Mouse (Mus musculus): ENCODE measurements around the gene Cd200.
A peak's percentile ranks its signal among the peaks of the same experiment; 100 is the strongest.
"Not testable (repeated sequence)": the region's sequence is repeated elsewhere in the genome, so short reads cannot be mapped to it uniquely, and the experiment has no call there.

Cd200 gene

DNA sequence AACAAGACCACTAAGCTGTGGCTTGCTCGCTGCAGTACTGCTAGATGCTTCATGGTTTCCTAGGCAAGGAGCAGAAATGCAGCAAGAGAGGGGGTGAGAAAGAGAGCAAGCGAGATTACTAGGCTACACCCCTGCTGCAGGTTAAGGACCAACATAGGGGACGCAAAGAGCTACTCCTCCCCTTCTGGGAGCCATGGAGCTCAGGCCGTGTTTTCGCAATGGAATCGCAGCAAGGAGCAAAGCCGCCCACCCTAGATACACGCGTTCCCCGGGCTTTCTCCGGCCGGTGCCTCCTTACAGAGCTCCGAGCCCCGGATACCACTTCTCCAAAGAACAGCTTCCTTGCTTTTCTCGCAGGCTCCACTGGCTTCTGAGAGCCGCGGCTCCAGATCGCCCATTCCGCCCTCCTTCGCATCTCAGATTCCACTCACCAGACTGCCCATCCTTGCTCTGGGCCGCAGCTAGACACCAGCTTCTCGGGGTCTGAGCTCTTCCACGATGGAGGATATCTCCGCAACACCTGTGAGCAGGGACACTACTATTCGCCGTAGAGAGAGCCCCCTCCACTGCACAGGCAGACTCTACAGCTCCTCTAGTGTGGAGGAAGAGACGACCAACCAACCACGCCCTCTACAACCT lies at the start of gene Cd200:
Gene Cd200, minus strand, starts transcription at position 629 of the 639 bp plus-strand sequence.
- DNase-seq, result peak; percentile 55

DNA sequence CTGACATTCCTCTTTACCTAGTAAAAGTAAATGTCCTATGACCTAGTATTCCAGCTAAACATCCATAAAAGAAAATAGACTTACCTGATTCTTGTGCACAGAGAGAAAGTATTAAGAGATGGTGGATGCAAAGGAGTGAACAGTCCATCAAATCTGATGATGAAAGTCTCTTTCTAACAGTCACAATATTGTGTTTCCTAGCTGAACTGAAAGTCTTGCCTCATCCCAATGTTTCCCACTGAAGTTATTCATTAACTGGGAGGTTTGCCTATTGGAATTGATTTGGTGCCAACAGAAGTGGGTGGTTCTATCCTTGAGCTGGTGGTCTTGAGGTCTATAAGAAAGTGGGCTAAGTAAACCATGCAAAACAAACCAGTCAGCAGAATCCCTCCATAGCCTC lies 45.9 kb upstream of the Cd200 start:
- no peak for DNase-seq

DNA sequence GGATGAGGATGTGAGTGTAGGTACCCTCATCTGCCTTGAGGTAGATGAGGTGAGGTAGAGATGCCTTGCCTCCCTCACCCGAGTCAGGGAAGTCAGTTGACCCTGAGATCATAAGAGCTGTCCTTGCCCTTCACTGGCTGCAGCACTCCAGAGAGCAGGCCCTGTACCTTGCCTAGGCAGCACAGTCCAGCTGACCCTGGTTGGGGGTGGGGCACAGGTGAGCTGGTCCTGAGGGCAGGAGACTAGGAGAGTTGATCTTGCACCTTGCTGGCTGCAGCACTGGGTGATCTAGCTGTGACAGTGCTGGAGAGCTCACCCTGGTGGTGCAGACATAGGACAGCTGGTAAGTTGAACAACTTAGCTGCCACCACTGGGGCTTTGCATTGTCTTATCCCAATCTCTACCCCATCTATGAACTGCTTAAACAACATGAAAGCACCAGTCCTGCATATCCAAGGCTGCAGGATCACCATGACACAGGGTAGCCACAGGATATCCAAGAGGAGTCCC lies 28.4 kb upstream of the Cd200 start:
- DNase-seq, result no peak

DNA sequence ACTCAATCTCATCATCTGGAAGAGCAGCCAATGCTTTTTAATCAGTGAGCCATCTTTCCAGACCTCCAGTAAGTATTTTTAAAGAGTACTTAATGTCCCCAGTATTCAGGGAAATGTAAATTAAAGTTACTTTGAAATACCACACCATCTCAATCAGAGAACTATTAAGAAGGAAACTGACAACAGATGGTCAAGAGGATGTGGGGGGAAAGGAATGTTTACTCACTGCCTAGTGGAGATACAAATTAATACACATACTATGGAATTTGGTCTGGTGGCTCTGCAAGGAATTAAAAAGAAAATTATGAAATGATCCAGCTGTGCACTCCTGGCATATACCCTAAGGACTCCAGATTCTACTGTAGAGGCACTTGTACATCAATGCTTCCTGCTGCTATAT lies 26.7 kb upstream of the Cd200 start:
- DNase-seq, result no peak

DNA sequence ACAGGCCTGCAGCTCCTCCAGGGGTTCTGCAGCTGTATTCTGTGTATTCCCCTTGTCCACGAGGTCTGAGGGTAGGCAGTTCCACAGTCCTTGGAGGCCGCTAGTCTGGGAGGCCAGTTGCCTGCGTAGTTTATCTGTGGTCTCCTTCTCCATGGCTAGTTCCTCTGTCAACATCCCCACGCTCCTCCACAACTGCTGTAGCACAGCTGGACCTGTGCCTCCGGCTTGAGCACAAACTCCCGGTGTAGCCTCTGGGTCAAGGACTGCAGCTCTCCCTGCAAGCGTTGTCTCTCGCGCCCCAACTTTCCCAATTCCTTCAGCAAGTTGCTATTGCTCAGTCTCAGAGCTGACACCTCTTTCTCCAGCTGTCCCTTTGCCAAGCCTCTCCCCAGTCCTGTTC lies 18.8 kb upstream of the Cd200 start:
- DNase-seq, result no peak

DNA sequence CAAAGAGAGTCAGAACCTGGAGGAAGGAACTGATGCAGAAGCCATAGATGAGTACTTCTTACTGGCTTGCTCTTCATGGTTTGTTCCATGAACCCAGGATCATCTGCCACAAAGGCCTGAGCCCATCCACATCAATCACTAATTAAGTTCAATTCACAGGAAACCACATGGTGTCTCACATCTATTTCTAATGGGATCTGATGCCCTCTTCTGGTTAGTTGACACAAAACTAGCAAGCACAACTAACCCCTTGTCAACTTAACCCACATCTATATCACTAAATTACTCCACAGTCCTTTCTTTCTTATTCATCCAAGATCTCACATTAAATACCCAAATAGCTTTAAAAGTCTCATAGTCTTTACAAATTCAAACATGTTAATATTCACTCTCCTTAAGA lies 4.6 kb upstream of the Cd200 start:
- DNase-seq, result no peak

DNA sequence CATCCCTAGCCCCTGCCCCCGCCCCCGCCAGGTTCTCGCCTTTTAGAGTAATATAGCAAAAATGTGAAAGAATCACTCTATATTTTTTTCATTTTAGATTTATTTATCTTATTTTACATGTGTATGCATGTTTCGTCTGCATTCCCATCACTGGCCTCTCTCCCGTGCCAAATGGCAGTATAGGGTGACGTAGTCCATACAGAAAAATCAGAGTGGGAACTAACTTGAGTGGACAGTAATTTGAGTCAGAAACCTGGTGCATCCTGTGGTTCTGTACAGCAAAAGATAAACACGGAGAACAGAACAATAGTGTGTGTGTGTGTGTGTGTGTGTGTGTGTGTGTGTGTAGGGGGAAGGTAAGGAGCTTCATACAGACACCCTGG lies 202 bp upstream of the Cd200 start:
- DNase-seq, result not testable (repeated sequence)

DNA sequence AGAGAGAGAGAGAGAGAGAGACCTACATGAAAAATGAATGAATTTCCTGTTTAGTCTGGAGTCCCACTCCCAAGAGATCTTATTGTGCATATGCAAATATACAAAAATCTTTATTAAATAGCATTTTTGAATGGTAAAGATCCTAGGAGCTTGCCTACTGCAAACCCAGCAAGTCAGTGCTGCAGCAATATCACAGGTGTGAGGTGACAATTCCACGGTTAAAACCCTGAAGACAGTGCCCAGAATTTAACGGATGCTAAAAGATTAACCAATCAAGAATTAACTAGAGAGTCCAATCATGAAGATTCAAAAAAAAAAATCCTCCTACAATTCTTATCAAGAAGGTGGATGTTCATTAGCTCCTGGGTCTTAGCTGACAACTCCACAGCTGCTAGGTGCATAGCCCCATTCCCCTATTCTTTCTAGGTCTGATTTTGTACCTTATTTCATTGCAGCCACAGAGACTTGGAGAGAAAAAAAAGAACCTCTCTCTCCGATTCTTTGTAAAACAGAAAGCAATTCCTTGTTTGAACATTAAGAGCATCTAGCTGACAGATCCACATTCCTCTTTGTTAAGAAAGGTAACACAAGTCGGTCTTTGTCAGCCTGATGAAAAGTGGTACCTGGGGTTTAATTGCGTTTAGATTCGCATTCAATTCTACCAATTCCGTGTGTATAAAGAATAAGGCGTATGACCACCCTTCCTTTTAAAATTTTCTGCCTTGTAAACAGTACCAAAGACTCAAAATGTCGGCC lies 1.0 kb downstream of the Cd200 start:
- DNase-seq, result no peak

DNA sequence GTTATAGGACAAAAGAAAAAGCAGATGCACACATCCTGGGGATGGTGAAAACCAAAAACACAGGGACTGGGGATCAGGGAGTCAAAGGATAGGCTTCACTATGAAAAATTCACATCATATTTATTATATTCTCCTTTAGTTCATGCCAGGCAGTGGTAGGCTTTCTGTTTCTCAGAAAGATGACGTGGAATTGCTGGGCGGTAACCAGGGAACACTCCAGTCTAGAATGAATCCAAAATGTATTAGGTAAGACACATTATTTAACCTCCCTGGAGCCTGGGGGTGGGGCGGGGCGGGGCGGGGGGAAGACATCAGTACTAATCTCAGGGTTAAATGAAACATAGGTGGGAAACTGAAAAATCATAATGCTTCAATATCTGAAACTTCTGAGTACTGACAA lies 1.8 kb downstream of the Cd200 start:
- DNase-seq, result no peak

DNA sequence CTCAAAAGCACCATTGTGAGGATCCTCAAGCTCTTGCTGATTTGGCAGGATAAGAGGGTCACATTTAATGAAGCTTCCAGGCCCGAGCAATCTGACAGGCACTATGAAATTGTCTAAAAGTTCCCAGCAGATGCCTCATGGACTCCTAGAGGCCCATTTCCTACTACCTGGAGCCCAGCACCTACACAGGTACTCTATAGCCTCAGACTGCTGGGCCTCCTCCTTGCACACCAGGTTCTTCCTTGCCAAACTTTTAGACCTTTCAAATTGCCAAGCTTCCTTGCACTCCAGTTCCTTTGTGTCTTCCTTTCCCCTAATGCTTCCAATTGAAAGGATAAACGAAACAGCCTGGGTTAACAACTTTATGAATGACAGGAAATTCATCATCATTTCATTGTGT lies 5.9 kb downstream of the Cd200 start:
- DNase-seq, result no peak

DNA sequence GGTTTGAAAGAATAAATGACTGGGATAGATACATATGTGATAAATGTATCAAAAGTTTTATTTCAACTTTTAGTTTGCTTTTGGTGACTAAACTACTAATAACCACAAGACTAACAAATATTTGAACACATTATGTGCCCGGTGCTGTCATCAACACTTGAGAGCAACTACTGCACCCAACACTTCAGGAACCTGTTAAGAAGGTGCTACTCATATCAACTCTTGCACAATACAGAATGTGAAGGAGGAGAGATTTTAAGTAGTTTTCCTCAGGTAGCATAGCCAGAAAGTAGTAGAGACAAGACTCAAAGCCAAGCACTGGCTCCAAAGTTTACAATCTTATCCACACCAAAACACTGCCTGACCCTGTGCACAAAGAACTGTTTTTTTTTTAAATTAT lies 6.8 kb downstream of the Cd200 start:
- DNase-seq, result no peak

DNA sequence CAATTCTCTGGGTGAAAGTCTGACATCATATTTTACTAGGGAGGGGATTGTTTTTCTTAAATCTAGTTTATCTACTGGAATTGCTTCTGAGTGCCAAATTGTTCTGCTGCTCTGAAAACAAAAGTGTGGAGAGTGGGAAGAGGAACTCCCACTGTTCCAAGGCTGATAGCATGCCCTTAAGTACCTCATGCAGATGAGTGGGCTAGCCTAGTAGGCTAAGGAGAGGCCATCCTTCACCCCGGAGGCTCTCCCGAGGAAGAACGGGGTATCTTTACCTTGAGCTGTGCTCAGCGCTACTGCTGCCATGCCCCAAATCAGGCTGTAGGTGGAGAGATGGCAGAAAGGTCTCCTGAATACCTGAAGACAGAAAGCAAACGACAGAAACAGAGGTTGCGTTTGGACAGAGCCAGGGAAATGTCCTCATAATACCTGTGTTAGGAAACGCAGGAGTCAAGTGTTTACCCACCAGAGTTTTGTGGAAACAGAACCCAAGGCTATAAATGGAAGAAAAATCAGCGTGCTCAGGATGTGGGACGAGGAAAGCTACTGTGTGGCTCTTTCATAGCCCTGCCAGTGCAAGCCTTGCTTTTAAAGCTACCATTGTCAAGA lies 8.8 kb downstream of the Cd200 start:
- DNase-seq, result no peak

DNA sequence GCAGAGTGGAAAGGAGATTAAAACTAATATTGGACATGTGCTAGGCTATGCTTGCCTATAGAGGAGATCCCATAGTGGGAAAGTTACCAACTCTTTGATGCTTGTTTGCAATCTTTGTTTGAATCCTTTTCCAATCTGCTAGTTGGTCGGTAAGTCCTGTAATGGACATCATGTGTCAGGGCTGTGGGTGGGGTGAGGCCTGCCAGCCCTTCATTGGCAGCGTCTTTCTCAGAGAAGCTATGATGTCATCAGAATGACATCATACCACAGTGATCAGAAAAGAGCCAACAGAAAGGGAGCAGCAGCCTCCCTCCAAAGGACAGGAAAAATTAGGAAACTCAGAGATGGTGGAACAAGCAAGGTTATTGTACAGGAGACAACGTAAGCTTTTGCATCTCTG lies 9.4 kb downstream of the Cd200 start:
- no peak for DNase-seq

DNA sequence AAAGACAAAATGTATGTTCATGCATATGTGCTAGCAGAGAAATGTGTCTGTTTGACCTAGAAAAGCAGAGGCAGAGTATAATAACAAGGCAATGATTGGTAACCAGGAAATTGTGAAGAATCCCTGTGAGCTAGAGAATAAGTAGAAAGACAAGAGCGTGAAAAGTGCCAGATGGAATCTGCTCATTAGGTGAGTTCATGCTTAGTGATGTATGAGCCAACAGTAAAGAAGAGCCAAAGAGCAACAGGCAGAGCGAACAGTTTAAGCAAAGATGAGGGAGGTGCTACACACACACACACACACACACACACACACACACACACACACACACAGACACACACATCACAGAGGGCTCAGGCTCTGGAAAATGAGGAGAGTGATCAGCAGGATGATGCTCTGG lies 11.4 kb downstream of the Cd200 start:
- no peak for DNase-seq

DNA sequence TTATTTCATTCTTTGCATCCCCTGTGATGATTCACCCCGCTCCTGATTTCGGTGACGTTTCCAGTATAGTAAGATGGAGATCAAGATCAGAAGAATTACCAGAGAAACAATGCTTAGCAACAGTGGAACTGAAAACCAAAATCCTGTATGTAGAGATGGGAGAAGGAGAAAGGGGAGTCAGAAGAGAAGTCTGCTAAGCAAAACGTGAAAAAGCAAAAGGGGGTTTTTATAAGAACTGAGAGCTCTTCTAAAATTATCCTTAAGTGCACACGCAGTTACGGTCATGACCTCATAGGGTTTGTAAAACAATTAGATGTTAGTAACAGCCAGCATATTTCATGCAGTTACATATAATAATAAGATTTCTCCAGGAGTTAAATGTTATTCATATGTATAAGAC lies 16.6 kb downstream of the Cd200 start:
- no peak for DNase-seq

DNA sequence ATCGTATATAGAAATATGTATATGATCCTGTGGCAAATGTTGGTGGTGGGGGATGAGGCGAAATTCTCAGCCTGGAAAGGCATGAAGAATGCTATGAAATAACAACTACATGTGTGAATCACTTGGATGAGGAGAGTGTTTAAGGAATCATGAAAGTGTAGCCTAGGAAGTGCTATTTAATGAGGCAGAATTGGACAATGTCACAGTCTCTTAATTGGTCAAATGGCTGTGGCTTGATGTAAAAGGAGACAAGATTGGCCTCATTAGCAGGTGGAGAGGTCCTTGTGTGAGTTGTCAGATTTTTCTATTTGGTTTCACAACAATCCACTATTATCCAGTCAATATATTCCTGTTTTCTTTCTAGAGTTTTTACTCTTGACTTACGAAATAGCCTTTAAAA lies 17.2 kb downstream of the Cd200 start:
- DNase-seq, result no peak

DNA sequence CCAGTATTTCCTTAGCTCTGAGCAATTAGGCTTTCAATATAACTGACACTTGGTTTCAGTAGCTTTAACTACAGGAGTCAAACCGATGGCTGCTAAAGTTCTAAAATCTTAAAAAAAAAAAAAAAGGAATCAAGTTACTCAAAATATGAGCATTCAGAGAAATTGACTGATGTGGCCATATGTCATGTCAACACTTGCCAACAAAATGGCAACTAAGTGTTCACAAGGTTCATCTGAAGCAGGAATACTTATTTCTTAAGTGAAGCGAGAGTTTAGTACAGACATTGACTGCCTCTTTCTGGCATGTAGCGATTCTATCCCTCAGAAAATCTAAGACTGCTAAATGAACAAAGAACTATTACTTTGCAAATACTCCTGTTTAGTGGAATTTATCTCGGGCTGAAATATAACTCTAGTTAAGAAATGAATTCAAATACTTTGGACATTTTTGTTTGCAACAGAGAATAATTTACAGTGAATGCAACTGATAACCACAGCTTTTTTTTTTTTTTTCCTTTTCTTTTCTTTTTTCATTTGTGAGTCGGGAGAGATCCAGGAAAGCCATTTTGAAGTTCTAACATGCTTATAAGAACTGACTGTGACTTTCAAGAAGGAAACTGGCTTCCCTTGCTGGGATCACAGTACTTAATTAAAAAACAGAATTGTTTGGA lies 18.4 kb downstream of the Cd200 start:
- no peak for DNase-seq

DNA sequence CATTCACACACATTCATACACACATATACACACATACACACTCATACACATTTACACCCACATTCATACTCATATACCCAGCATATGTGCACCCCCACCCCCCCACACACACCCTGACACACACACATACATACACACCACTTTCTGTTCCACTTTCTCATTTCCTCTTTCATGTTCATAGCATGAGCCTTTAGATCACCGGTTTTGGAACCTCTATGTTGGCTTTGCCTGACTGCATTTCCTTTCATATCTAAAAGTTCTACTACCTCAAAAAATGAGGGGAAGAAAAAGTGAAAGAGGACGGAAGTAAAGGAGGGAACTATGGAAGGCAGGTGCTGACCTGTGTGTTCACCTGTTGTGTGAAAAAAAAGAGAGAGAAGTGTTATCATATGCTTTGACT lies 19.0 kb downstream of the Cd200 start:
- no peak for DNase-seq

DNA sequence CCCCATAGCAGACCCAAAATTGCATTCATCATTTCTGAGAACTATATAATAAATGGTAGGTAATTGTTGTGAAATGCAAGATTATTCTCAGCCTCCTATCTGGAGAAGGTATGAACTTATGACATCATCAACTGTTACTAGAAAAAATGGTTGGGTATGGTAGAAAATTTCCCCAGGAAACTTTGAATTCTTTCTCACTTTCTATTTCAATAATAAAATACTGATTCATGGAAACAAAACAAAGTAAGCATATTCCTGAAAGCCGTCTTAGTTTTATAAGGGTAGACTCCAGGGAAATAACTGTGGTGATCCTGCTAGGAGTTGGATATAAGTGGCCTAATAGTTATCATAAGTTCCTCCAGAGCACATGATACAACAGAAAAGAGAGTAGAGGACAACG lies 19.8 kb downstream of the Cd200 start:
- no peak for DNase-seq

DNA sequence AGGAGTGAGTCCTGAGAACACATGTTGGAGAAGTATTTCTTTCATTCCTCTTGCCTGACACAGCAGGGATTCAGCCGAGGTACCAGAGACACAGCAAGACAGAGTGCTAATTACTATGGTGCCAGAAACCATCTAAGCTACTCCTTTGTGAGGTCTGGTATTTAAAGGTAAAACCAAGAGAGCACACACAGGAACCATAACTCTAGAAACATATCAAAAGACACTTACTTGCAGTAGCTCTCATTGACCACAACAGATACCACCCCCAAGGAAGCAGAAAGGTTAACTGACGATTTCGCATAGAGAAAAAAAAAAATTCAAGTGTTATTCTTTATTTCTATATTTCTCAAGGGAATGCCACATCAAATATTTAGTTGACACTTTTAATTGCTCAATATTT lies 27.0 kb downstream of the Cd200 start:
- no peak for DNase-seq

DNA sequence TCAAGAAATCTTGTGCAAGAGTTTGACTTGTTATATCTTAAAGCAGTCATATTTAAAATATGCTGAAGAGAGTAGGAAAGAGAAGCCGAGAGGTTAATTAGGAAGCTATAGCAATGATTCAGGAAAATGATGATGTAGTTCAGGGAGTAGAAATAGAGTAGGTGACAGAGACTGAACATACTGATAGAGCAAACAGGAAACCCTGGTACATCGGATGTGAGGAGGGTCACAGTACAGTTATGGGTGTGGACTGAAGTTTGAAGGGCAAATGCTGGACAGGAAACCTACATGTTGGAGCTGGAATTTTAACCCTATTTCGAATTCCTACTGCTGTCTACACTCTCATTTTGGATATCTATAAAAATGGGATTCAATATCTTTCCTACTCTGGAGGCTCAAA lies 29.9 kb downstream of the Cd200 start:
- DNase-seq, result no peak

DNA sequence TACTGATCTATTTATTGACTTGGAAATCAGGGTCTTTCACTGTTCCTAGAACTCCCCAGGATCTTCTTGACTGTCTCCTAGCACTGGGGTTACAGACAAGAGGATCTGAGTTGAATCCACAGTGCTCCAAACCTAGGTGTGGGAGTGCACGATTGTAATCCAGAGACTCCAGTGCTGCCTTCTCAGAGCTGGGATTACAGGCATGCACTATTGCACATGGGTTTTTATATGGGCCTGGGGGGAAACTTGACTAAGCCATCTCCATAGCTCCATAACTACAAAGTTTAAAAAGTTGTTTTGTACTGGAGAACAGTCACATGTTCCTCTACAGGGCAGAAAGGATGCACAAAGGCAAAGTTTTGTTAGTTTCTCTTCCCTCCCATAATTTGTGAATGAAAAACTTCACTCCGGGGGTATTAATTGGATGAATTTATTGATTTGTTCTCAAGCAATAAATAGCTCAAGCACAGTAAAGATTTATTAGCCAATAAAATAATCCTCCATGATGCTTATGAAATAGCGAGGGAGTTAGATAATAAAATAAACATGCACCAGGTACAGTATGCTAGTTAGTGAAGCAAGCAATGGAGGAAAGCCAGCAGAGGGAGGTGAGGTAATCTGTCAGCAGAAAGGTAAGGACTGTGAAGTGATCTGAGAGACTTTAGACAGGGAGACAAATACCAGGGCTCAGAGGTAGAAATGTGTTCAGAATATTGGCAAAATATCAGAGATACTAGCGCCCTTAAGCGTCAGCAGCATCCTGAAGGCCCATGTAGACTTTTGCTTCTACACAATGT lies 30.5 kb downstream of the Cd200 start:
- no peak for DNase-seq

DNA sequence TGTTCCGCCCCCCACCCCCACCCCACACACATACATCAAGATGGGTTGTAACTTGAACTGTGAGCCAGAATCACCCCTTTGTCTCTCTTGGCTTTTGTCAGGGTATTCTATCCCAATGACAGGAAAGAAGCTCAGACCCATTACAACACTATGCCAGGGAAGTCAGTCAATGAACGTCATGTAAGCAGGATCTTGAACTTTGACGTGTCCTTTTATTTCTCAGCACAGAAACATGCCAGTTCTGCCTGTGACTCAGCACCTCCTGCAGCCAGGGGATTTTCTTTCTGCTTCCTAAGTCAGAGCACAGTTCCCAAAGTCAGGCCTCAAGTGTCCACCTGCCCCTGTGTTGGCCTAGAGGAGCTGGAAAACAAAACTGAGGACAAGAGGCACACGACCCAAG lies 31.5 kb downstream of the Cd200 start:
- DNase-seq, result no peak

Data from kidney, adult 9 months (tissue).